Mouse (Mus musculus) limb, embryonic 14.5 days (tissue): Measurements from ENCODE around the gene Prtn3. TPM values are rescaled to one million over a fixed set of nuclear protein-coding genes. Genes with fewer than 3 reads are reported as not detected.
A peak's percentile ranks its signal among the peaks of the same experiment; 100 is the strongest.

Source experiments
- ATAC-seq: fragments of 200-750 bp; cut with Nextera tagmentation; 2 replicates; pipeline ENCODE4 v1.8.0; 2017; ENCODE audit warnings: low read depth, moderate number of reproducible peaks, moderate TSS enrichment; ENCODE audit not compliant: low FRiP score
- DNase-seq: peaks from one replicate; pipeline ENCODE4 v3.0.0-alpha.2; 2015; ENCODE audit warnings: low spot score
- H3K27ac ChIP-seq: fragments of 300-500 bp; sonication (generic); replicated peaks from 2 replicates; pipeline ENCODE4 v1.5.1; 2014; ENCODE audit warnings: low read depth, mild to moderate bottlenecking, low read length, moderate library complexity, mixed read lengths
- H3K27me3 ChIP-seq: fragments of 300-500 bp; sonication (generic); 2 replicates; pipeline ENCODE4 v1.6.1; 2014; ENCODE audit warnings: low read length, mixed read lengths; ENCODE audit not compliant: control insufficient read depth, insufficient read depth
- H3K36me3 ChIP-seq: fragments of 300-500 bp; sonication (generic); 2 replicates; pipeline ENCODE4 v1.6.1; 2014; ENCODE audit warnings: mild to moderate bottlenecking, low read length, moderate library complexity, mixed read lengths; ENCODE audit not compliant: control insufficient read depth, insufficient read depth
- H3K4me1 ChIP-seq: fragments of 300-500 bp; sonication (generic); 2 replicates; pipeline ENCODE4 v1.6.1; 2014; ENCODE audit warnings: antibody characterized with exemption, low read length, mixed read lengths; ENCODE audit not compliant: control insufficient read depth, insufficient read depth
- H3K4me2 ChIP-seq: fragments of 300-500 bp; sonication (generic); replicated peaks from 2 replicates; pipeline ENCODE4 v1.6.1; 2014; ENCODE audit warnings: low read depth, mild to moderate bottlenecking, low read length, moderate library complexity; ENCODE audit not compliant: severe bottlenecking
- H3K4me3 ChIP-seq: fragments of 300-500 bp; sonication (generic); replicated peaks from 2 replicates; pipeline ENCODE4 v1.5.1; 2014; ENCODE audit warnings: low read length
- H3K9ac ChIP-seq: fragments of 300-500 bp; sonication (generic); 2 replicates; pipeline ENCODE4 v1.6.1; 2014; ENCODE audit warnings: mild to moderate bottlenecking, low read depth, low read length, moderate library complexity; ENCODE audit not compliant: severe bottlenecking
- H3K9me3 ChIP-seq: fragments of 300-500 bp; sonication (generic); 2 replicates; pipeline ENCODE4 v1.6.1; 2016; ENCODE audit warnings: low read length; ENCODE audit not compliant: control insufficient read depth
- POLR2A ChIP-seq: fragments of 200-500 bp; IDR thresholded peaks from 2 replicates; pipeline ENCODE4 v1.8.0; 2012; ENCODE audit warnings: inconsistent platforms, mild to moderate bottlenecking, moderate library complexity, borderline replicate concordance; ENCODE audit not compliant: insufficient read depth, insufficient read length; ENCODE audit errors: extremely low read depth
- WGBS: fragments of 180-500 bp; shearing (Covaris S2); extraction: QIAGEN DNeasy Blood & Tissue Kit; methylation state at CpG from one replicate; pipeline ENCODE4 v1.1.7; 2014; 5-methylcytosine and 5-hydroxymethylcytosine counted together
- polyA plus RNA-seq, 2 experiments: library from polyadenylated mRNA; depleted of rRNA in 1 of 2; stranded (reverse) in 1 of 2; unstranded in 1 of 2; fragments of >200 nt; fragmentation: Nextera tagmentation in 1 of 2; extraction: Ambion mirVana in 1 of 2; gene quantifications; 2 replicates each; pipeline versions ENCODE4 v1.2.1 to v1.2.3; 2012 to 2014

The Prtn3 gene
- polyA plus RNA-seq, 2 experiments, result 5.9 to 10.3 TPM

GRCm38 (mm10) chr10:79921572-79921971 lies 47.3 kb downstream of the Prtn3 start:
- TF ChIP-seq POLR2A, result no peak
- peak overlapping the region; percentile 24 for H3K4me3 ChIP-seq
- ATAC-seq, result no peak
- no peak overlapping the region for H3K27ac ChIP-seq
- WGBS, result 2% methylated on average over 30 of the region's 34 CpGs
- peak overlapping the region; percentile 28; the same call in 1 of the 2 replicates for H3K9ac ChIP-seq
- no peaks in the 10 kb centered on the region for H3K9me3 ChIP-seq
- H3K36me3 ChIP-seq, result no peaks in the 10 kb centered on the region
- peaks cover 61% of the 10 kb centered on the region for H3K27me3 ChIP-seq
- H3K4me2 ChIP-seq, result peak overlapping the region; percentile 40
- no peak for DNase-seq
- H3K4me1 ChIP-seq, result peaks cover 26% of the 10 kb centered on the region

DNA sequence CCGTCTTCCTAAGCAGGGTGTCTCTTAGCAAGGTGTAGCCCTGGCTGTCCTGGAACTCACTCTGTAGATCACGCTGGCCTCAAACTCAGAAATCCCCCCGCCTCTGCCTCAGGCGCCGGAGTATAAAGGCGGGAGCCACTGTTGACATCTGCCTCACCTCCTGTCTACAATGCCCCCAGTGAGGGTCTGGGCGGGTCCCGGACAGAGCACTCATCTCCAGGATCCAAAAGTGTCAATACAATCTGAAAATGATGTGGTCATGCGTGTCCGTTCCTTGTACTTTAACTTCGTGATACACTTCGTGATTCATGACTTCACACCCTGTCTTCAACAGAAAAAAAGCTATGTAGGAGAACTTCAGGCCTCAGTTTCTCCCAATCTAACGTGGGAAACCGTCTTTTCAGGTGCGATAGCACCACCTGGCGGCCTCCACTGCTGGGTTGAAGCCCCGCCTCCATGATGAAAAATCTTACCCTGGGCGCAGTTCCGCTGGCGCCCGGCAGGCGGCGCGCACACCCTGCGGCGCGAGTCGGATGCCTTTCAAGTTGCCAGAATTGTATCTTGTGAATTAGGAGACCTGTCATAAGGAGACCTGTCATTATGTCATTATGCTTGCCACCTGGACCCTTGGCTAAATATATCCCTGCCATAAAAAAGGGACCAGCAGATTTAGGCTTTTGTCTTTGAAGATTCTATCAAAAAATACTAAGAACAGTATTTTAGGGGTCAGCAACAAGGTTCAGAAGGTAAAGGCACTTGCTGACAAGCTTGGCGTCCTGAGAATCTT lies 50.9 kb downstream of the Prtn3 start:
- peaks cover 31% of the 10 kb centered on the region for H3K4me1 ChIP-seq
- no peak for TF ChIP-seq POLR2A
- H3K4me3 ChIP-seq, result no peak overlapping the region
- H3K9ac ChIP-seq, result no peak overlapping the region
- 0 out of 2 replicates have a peak, but pooled peaks have one; percentile 9 for ATAC-seq
- no peaks in the 10 kb centered on the region for H3K36me3 ChIP-seq
- WGBS, result 13% methylated on average over 29 of the region's 29 CpGs
- peaks cover 33% of the 10 kb centered on the region for H3K27me3 ChIP-seq
- H3K4me2 ChIP-seq, result no peak overlapping the region
- H3K27ac ChIP-seq, result no peak overlapping the region
- DNase-seq, result peak; percentile 81
- no peaks in the 10 kb centered on the region for H3K9me3 ChIP-seq

DNA sequence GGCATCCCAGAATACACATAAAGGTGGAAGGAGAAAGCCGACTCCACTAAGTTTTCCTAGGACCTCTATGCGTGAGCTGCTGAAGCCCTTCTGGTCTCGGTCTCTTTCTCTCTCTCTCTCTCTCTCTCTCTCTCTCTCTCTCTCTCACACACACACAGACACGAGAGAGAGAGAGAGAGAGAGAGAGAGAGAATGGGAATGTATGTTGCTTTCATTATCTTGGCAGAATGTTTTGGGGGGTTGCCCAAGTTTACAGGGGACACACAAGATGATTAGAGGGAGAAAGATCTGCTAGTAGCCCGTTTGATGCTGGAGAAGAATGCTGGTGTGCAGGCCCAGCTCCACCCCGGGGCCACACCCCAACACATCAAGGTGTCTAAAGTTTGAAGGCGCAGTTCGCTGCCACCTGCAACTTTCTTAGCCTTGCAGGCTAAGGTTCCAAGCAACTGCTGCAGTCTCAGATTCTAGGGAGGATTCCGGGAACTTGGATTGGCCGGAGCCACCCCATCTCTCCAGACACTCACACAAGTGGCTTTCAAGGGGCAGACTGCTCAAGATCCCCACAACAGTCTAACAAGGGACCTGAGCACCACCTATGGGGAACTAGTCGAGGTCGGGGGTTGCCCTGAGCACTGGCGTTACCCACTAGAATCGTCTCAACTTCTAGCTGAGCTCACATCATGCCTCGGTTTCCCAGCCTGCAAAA lies 51.7 kb downstream of the Prtn3 start:
- 11% methylated on average over 15 of the region's 15 CpGs for WGBS
- peak overlapping the region; percentile 19; the same call in 1 of the 2 replicates for H3K27ac ChIP-seq
- TF ChIP-seq POLR2A, result no peak
- peaks cover 25% of the 10 kb centered on the region for H3K27me3 ChIP-seq
- ATAC-seq, result no peak
- H3K4me2 ChIP-seq, result peak overlapping the region; percentile 90
- H3K9ac ChIP-seq, result peak overlapping the region; percentile 87
- H3K9me3 ChIP-seq, result no peaks in the 10 kb centered on the region
- peaks cover 6% of the 10 kb centered on the region for H3K36me3 ChIP-seq
- peak overlapping the region; percentile 93 for H3K4me3 ChIP-seq
- DNase-seq, result no peak
- H3K4me1 ChIP-seq, result peaks cover 27% of the 10 kb centered on the region

DNA sequence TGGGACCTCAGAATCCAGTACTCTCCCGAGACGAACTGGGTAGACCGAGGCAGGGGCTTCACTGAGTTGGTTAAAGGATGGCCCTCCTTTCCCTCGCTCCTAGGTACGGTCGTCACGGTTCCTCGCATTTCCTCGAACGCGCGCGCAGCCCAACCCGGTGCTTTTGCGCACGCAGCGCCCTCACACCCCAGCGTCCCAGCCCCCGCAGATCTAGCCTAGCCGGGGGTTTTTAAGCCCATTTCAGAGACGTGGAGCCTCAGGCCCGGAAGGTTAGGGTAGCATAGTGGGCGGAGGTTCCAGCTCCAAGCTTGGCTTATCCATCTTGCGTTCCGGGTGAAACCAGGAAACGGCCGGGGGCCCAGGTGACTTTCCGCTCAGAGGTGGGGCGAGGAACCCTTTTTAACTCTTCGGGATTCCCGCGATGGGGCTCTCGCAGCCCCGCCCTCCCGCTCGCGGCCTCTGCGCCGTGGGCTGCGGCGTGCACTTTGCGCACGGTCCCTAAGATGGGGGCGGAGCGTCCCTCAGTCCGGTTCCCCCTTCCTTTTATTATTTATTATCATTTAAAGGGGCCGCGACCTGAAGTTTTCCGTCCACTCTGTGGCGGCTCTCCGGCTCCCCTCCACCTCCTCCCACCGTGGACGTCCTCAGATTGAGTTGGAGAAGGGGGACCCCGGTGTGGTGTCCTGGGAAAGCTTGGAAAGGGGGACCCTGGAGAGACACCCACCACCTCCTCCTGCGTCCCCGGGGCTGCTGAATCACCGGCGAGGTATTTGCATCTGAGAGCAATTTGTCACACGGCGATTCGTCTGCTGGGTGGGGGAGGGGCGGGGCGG lies 52.4 kb downstream of the Prtn3 start, which contains the start of gene Arid3a:
Gene Arid3a, plus strand, starts transcription at position 553 of the 833 bp plus-strand sequence.
- H3K9ac ChIP-seq, result peak within 1 kb of the TSS; percentile 87
- DNase-seq (peak; percentile 95), ATAC-seq (peak; percentile 88)
- peaks cover 17% of the 10 kb centered on the region for H3K27me3 ChIP-seq
- H3K36me3 ChIP-seq, result peaks cover 13% of the 10 kb centered on the region
- H3K4me1 ChIP-seq, result peaks cover 21% of the 10 kb centered on the region
- peak; percentile 34; the same call in 1 of the 2 replicates for TF ChIP-seq POLR2A
- no peaks in the 10 kb centered on the region for H3K9me3 ChIP-seq
- H3K4me3 ChIP-seq, result peak within 1 kb of the TSS; percentile 93
- peak within 1 kb of the TSS; percentile 90 for H3K4me2 ChIP-seq
- WGBS, result 2% methylated on average over 57 of the region's 63 CpGs
- peak within 1 kb of the TSS; percentile 89 for H3K27ac ChIP-seq
